In genomic region chr10:17273855-17274254, GRCm38 (mm10) we compare ENCODE assay signal across 26 mouse cellular contexts.
"Had no signal": no experiment of that assay in that cellular context is flagged by ENCODE, and none has a peak within 500 bp of the region (broad histone marks: within the 10 kb centered on the region; RNA-seq: fewer than 3 reads in every experiment).

No protein-coding gene starts in this region.

- DNase-seq: gastrocnemius, postnatal 10 days; gastrocnemius, postnatal 25 days; heart, adult 18-20 months; heart, postnatal 10 days; heart, postnatal 4 days; kidney, adult 11 months; kidney, adult 2 months; kidney, adult 9 months; kidney, postnatal 14 days; kidney, postnatal 36 days; layer of hippocampus, adult 9-11 months; layer of hippocampus, postnatal 36 days; liver, embryonic 13.5 days had no signal

- H3K27me3 ChIP-seq: heart, embryonic 12.5 days; hindbrain, embryonic 12.5 days; kidney, embryonic 15.5 days; limb, embryonic 12.5 days; liver, embryonic 13.5 days; liver, embryonic 15.5 days had no signal

- H3K9ac ChIP-seq: heart, embryonic 12.5 days; hindbrain, embryonic 12.5 days; hindbrain, embryonic 14.5 days; kidney, embryonic 15.5 days; limb, embryonic 12.5 days; liver, embryonic 13.5 days; liver, embryonic 15.5 days had no signal

- H3K4me3 ChIP-seq: heart, embryonic 10.5 days; heart, embryonic 12.5 days; hindbrain, embryonic 10.5 days; hindbrain, embryonic 12.5 days; kidney, embryonic 15.5 days; limb, embryonic 10.5 days; limb, embryonic 12.5 days; liver, embryonic 13.5 days; liver, embryonic 15.5 days had no signal

- H3K9me3 ChIP-seq: heart, embryonic 10.5 days; hindbrain, embryonic 12.5 days; kidney, embryonic 15.5 days; limb, embryonic 10.5 days; liver, embryonic 13.5 days; liver, embryonic 15.5 days had no signal

- ATAC-seq: hindbrain, embryonic 16.5 days; inflammation-experienced regulatory T-cells, adult 6 months had no signal

- H3K4me2 ChIP-seq: heart, embryonic 12.5 days; hindbrain, embryonic 12.5 days; hindbrain, embryonic 14.5 days; kidney, embryonic 15.5 days; limb, embryonic 12.5 days; liver, embryonic 11.5 days; liver, embryonic 13.5 days; liver, embryonic 15.5 days had no signal

- H3K4me1 ChIP-seq: heart, embryonic 10.5 days; heart, embryonic 12.5 days; hindbrain, embryonic 10.5 days; hindbrain, embryonic 12.5 days; kidney, embryonic 15.5 days; limb, embryonic 10.5 days; limb, embryonic 12.5 days; liver, embryonic 13.5 days; liver, embryonic 15.5 days had no signal

- H3K27ac ChIP-seq: heart, embryonic 10.5 days; hindbrain, embryonic 10.5 days; hindbrain, embryonic 12.5 days; hindbrain, embryonic 14.5 days; kidney, embryonic 15.5 days; kidney, postnatal 0 days; limb, embryonic 10.5 days; limb, embryonic 12.5 days; liver, embryonic 13.5 days; liver, embryonic 15.5 days had no signal

- H3K36me3 ChIP-seq: heart, embryonic 10.5 days; heart, embryonic 12.5 days; hindbrain, embryonic 10.5 days; hindbrain, embryonic 12.5 days; kidney, embryonic 15.5 days; limb, embryonic 10.5 days; limb, embryonic 12.5 days; liver, embryonic 13.5 days; liver, embryonic 15.5 days had no signal
